Mouse (Mus musculus) limb, embryonic 10.5 days (tissue): ENCODE data around the gene Bmper. TPM values are rescaled to one million over a fixed set of nuclear protein-coding genes. Genes with fewer than 3 reads are reported as not detected.

Experiments used
- DNase-seq: peaks from one replicate; pipeline ENCODE4 v3.0.0-alpha.2; 2017; ENCODE audit warnings: low spot score
- H3K27ac ChIP-seq: fragments of 300-500 bp; sonication (generic); 2 replicates; pipeline ENCODE4 v1.5.1; 2016; ENCODE audit warnings: mild to moderate bottlenecking
- H3K27me3 ChIP-seq: fragments of 300-500 bp; sonication (generic); 2 replicates; pipeline ENCODE4 v1.6.1; 2016; ENCODE audit warnings: low read depth, mild to moderate bottlenecking; ENCODE audit not compliant: poor library complexity, severe bottlenecking
- H3K36me3 ChIP-seq: fragments of 300-500 bp; sonication (generic); 2 replicates; pipeline ENCODE4 v1.6.1; 2016; ENCODE audit warnings: mild to moderate bottlenecking, moderate library complexity
- H3K4me1 ChIP-seq: fragments of 300-500 bp; sonication (generic); 2 replicates; pipeline ENCODE4 v1.6.1; 2016
- H3K4me3 ChIP-seq: fragments of 300-500 bp; sonication (generic); 2 replicates; pipeline ENCODE4 v1.5.1; 2016; ENCODE audit warnings: mild to moderate bottlenecking, moderate library complexity
- H3K9me3 ChIP-seq: fragments of 300-500 bp; sonication (generic); replicated peaks from 2 replicates; pipeline ENCODE4 v1.6.1; 2016; ENCODE audit warnings: mild to moderate bottlenecking
- WGBS: fragments of 180-500 bp; shearing (Covaris S2); methylation state at CpG from one replicate; pipeline ENCODE4 v1.1.7; 2016; 5-methylcytosine and 5-hydroxymethylcytosine counted together
- polyA plus RNA-seq: library from polyadenylated mRNA; unstranded; fragments of >200 nt; fragmentation: Nextera tagmentation; extraction: Ambion mirVana; gene quantifications from 2 replicates; pipeline ENCODE4 v1.2.1, GENCODE M21; 2016

Gene Bmper
- polyA plus RNA-seq, 1 experiment from 2014 or later, result 2.7 TPM

- Histone ChIP-seq H3K27ac (no peak overlapping the region), H3K27me3 (no peaks in the 10 kb centered on the region), H3K4me3 (no peak overlapping the region), H3K4me1 (peaks cover 22% of the 10 kb centered on the region), H3K36me3 (no peaks in the 10 kb centered on the region), H3K9me3 (no peaks in the 10 kb centered on the region)
- DNase-seq, result no peak
- 75% methylated on average over 4 of the region's 4 CpGs for WGBS
Measured at GRCm38 (mm10) chr9:23276244-23276643, 53.4 kb downstream of the Bmper start.

GRCm38 (mm10) chr9:23284940-23285460 lies 62.1 kb downstream of the Bmper start:
- no peak for DNase-seq
- no peaks in the 10 kb centered on the region for H3K9me3 ChIP-seq
- no peak overlapping the region for H3K4me3 ChIP-seq

GRCm38 (mm10) chr9:23293574-23293973 lies 70.7 kb downstream of the Bmper start:
- H3K4me3 ChIP-seq, result no peak overlapping the region
- DNase-seq, result no peak
- H3K27ac ChIP-seq, result no peak overlapping the region
- 90% methylated on average over 3 of the region's 3 CpGs for WGBS
- H3K27me3 ChIP-seq, result peaks cover 20% of the 10 kb centered on the region
- H3K9me3 ChIP-seq, result no peaks in the 10 kb centered on the region
- H3K4me1 ChIP-seq, result peaks cover 5% of the 10 kb centered on the region; the same call in 1 of the 2 replicates
- H3K36me3 ChIP-seq, result no peaks in the 10 kb centered on the region

More at GRCm38 (mm10) chr9:23284940-23285460, 62.1 kb downstream of the Bmper start:
- H3K27ac ChIP-seq, result no peak overlapping the region
- no peaks in the 10 kb centered on the region for H3K36me3 ChIP-seq
- H3K27me3 ChIP-seq, result no peaks in the 10 kb centered on the region
- WGBS, result 92% methylated on average over 4 of the region's 4 CpGs
- H3K4me1 ChIP-seq, result no peaks in the 10 kb centered on the region

GRCm38 (mm10) chr9:23295569-23295968 lies 72.7 kb downstream of the Bmper start:
- no peaks in the 10 kb centered on the region for H3K9me3 ChIP-seq
- H3K27me3 ChIP-seq, result peaks cover 40% of the 10 kb centered on the region

GRCm38 (mm10) chr9:23297491-23298170 lies 74.8 kb downstream of the Bmper start:
- WGBS, result 80% methylated on average over 8 of the region's 8 CpGs

More at GRCm38 (mm10) chr9:23295569-23295968, 72.7 kb downstream of the Bmper start:
- WGBS, result 87% methylated on average over 6 of the region's 6 CpGs
- H3K36me3 ChIP-seq, result no peaks in the 10 kb centered on the region
- no peak overlapping the region for H3K27ac ChIP-seq
- H3K4me3 ChIP-seq, result no peak overlapping the region
- DNase-seq, result no peak
- H3K4me1 ChIP-seq, result peaks cover 10% of the 10 kb centered on the region; the same call in 1 of the 2 replicates

GRCm38 (mm10) chr9:23300376-23300775 lies 77.5 kb downstream of the Bmper start:
- WGBS, result 81% methylated on average over 8 of the region's 8 CpGs
- H3K27ac ChIP-seq, result no peak overlapping the region
- no peak for DNase-seq
- no peaks in the 10 kb centered on the region for H3K9me3 ChIP-seq
- H3K4me3 ChIP-seq, result no peak overlapping the region
- peaks cover 14% of the 10 kb centered on the region for H3K4me1 ChIP-seq
- peaks cover 82% of the 10 kb centered on the region for H3K27me3 ChIP-seq
- no peaks in the 10 kb centered on the region for H3K36me3 ChIP-seq

More at GRCm38 (mm10) chr9:23297491-23298170, 74.8 kb downstream of the Bmper start:
- H3K9me3 ChIP-seq, result no peaks in the 10 kb centered on the region
- H3K4me3 ChIP-seq, result no peak overlapping the region
- H3K27me3 ChIP-seq, result peaks cover 60% of the 10 kb centered on the region
- H3K36me3 ChIP-seq, result no peaks in the 10 kb centered on the region
- H3K27ac ChIP-seq, result no peak overlapping the region
- H3K4me1 ChIP-seq, result peaks cover 10% of the 10 kb centered on the region; the same call in 1 of the 2 replicates
- DNase-seq, result no peak

DNA sequence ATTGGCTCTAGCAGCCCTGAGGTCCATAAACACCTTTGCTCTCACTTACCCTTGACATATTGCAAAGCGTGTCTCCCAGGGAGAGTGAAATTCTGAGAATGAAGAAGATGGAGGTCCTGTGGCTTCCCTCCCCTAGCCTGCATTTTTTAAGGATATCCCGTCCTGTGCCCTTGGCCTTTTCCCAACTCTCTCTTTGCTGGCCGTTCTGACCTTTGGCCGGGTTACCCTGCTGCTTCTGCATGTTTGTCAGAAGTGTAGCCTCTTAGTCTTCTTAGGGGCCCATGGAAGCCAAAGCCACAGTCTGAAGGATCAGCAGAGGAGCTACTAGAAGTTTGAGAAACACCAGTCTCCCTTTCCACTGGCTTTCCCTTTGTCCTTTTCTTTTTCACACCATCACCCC lies 82.8 kb downstream of the Bmper start:
- Histone ChIP-seq H3K36me3 (no peaks in the 10 kb centered on the region), H3K4me1 (peaks cover 18% of the 10 kb centered on the region), H3K27me3 (peaks cover 83% of the 10 kb centered on the region), H3K27ac (no peak overlapping the region), H3K9me3 (no peaks in the 10 kb centered on the region), H3K4me3 (no peak overlapping the region)
- DNase-seq, result no peak
- WGBS, result 36% methylated on average over 4 of the region's 4 CpGs

DNA sequence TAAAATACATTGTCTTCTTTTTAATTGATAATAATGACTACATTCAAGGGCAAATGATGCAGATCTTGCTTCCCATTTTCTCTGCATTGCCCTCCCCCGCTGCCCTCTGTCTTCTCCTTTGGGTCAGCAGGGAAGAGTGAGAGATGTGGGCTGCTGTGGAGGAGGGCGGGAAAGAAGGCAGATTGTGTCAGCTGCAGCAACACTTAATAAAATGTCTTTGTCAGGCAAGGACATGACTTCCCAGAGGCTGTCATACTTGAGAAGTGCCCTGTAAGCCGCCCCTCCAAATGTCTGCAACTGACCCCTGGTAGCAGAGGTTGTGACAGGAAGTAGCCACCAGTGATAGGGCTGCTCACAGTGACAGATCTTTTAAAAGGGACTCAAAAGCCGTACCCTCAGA lies 83.3 kb downstream of the Bmper start:
- Histone ChIP-seq H3K9me3 (no peaks in the 10 kb centered on the region), H3K4me3 (no peak overlapping the region), H3K27ac (no peak overlapping the region), H3K36me3 (no peaks in the 10 kb centered on the region), H3K27me3 (peaks cover 83% of the 10 kb centered on the region), H3K4me1 (peaks cover 23% of the 10 kb centered on the region)
- WGBS, result 44% methylated on average over 4 of the region's 4 CpGs
- no peak for DNase-seq

- DNase-seq, result no peak
- Histone ChIP-seq H3K27ac (no peak overlapping the region), H3K27me3 (peaks cover 78% of the 10 kb centered on the region), H3K36me3 (no peaks in the 10 kb centered on the region), H3K4me1 (peaks cover 23% of the 10 kb centered on the region), H3K4me3 (no peak overlapping the region), H3K9me3 (no peaks in the 10 kb centered on the region)
- 89% methylated on average over 2 of the region's 2 CpGs for WGBS
Measured at GRCm38 (mm10) chr9:23307835-23308234, 85.0 kb downstream of the Bmper start.

GRCm38 (mm10) chr9:23310953-23311352 lies 88.1 kb downstream of the Bmper start:
- WGBS, result 82% methylated on average over 3 of the region's 3 CpGs
- Histone ChIP-seq H3K36me3 (no peaks in the 10 kb centered on the region), H3K27me3 (peaks cover 83% of the 10 kb centered on the region), H3K4me3 (no peak overlapping the region), H3K4me1 (peaks cover 13% of the 10 kb centered on the region), H3K27ac (no peak overlapping the region), H3K9me3 (no peaks in the 10 kb centered on the region)
- no peak for DNase-seq

DNA sequence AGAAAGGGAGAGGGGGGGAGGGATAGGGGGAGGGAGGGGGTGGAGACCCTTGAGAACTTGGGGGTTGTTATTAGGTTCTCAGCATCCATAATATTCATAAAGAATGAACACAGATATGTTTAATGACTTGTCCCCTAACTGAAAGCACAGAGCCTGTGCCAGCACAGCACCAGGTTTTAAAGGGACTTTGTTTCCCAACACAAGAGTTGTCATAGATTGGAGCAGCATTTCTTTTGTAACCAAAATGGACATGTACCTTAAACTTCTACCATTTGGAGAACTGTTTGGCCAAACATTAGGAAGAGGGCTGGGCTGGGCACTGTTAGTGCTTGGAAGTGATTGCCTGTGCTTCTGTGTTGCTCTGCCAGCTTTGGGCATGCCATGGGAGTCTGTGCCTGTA lies 89.1 kb downstream of the Bmper start:
- Histone ChIP-seq H3K4me3 (no peak overlapping the region), H3K27me3 (peaks cover 80% of the 10 kb centered on the region)

GRCm38 (mm10) chr9:23312877-23313276 lies 90.0 kb downstream of the Bmper start:
- no peaks in the 10 kb centered on the region for H3K36me3 ChIP-seq
- H3K27me3 ChIP-seq, result peaks cover 70% of the 10 kb centered on the region
- WGBS, result 90% methylated on average over 2 of the region's 2 CpGs

More for the DNA sequence above, 89.1 kb downstream of the Bmper start:
- Histone ChIP-seq H3K36me3 (no peaks in the 10 kb centered on the region), H3K27ac (no peak overlapping the region), H3K9me3 (no peaks in the 10 kb centered on the region), H3K4me1 (peaks cover 8% of the 10 kb centered on the region; the same call in 1 of the 2 replicates)
- DNase-seq, result no peak

GRCm38 (mm10) chr9:23315631-23316330 lies 92.9 kb downstream of the Bmper start:
- Histone ChIP-seq H3K36me3 (no peaks in the 10 kb centered on the region), H3K9me3 (no peaks in the 10 kb centered on the region), H3K27ac (no peak overlapping the region), H3K4me3 (no peak overlapping the region), H3K27me3 (peaks cover 50% of the 10 kb centered on the region), H3K4me1 (peaks cover 4% of the 10 kb centered on the region; the same call in 1 of the 2 replicates)
- no peak for DNase-seq
- WGBS, result 93% methylated on average over 5 of the region's 5 CpGs

More at GRCm38 (mm10) chr9:23312877-23313276, 90.0 kb downstream of the Bmper start:
- no peak for DNase-seq
- Histone ChIP-seq H3K27ac (no peak overlapping the region), H3K9me3 (no peaks in the 10 kb centered on the region), H3K4me1 (peaks cover 8% of the 10 kb centered on the region; the same call in 1 of the 2 replicates), H3K4me3 (no peak overlapping the region)
